Mouse (Mus musculus): ENCODE data around the gene Setd7. TPM values are rescaled to one million over a fixed set of nuclear protein-coding genes. Genes with fewer than 3 reads are reported as not detected.

Setd7 gene
- total and polyA plus RNA-seq, 2 experiments from 2014 or later = 2.5 to 20.6 TPM

GRCm38 (mm10) chr3:51559594-51560450 is 857 bp downstream of the Setd7 start:
- Histone ChIP-seq H3K4me3 (ENCODE audit: low read length) (peak overlapping the region; percentile 86), H3K36me3 (ENCODE audit: insufficient read depth, low read length) (no peaks in the 10 kb centered on the region), H3K4me2 (ENCODE audit: low read depth, low read length) (peak overlapping the region; percentile 84), H3K27ac (peak overlapping the region; percentile 96), H3K4me1 (ENCODE audit: insufficient read depth, low read length) (peaks cover 8% of the 10 kb centered on the region; the same call in 1 of the 2 replicates), H3K9ac (replicated peaks; ENCODE audit: low read length) (peak overlapping the region; percentile 97), H3K9me3 (ENCODE audit: low read length) (no peaks in the 10 kb centered on the region), H3K27me3 (ENCODE audit: insufficient read depth, low read length) (no peaks in the 10 kb centered on the region)
- peak; percentile 79 for ATAC-seq
- peak; percentile 78 for DNase-seq (ENCODE audit: low spot score)
- WGBS = under 1% methylated on average over 64 of the region's 80 CpGs
- peak; percentile 36 for TF ChIP-seq CTCF (IDR thresholded peaks at IDR 0.05; ENCODE audit: low read depth)

- Histone ChIP-seq H3K27me3 (ENCODE audit: insufficient read depth, low read length) (no peaks in the 10 kb centered on the region), H3K27ac (no peak overlapping the region), H3K4me3 (ENCODE audit: low read length) (no peak overlapping the region), H3K36me3 (ENCODE audit: insufficient read depth, low read length) (no peaks in the 10 kb centered on the region), H3K4me2 (ENCODE audit: low read depth, low read length) (no peak overlapping the region), H3K9ac (replicated peaks; ENCODE audit: low read length) (no peak overlapping the region), H3K4me1 (ENCODE audit: insufficient read depth, low read length) (peaks cover 13% of the 10 kb centered on the region; the same call in 1 of the 2 replicates), H3K9me3 (ENCODE audit: low read length) (no peaks in the 10 kb centered on the region)
- DNase-seq (ENCODE audit: low spot score) (no peak), ATAC-seq (no peak)
- no peak for TF ChIP-seq CTCF (IDR thresholded peaks at IDR 0.05; ENCODE audit: low read depth)
- 74% methylated on average over 8 of the region's 8 CpGs for WGBS
Observed at GRCm38 (mm10) chr3:51555583-51555982, 5.1 kb downstream of the Setd7 start.

DNA sequence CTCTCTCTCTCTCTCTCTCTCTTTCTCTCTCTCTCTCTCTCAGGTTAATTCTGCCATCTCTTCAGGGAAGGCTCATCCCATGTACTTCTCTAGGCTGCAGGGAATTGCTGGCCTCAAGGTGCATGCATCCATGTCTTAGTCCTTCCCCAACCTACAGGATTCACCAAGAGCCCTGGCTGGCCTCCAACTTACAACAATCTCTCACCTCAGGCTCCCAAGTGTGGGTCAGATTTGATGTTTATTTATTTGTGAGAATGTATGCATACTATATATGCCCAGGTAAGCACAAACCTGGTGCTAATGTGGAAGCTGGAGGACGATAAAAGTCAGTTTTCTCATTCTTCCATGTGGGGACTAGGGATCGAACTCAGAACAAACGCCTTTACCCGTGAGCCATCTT is 5.8 kb downstream of the Setd7 start:
- 89% methylated on average over 4 of the region's 4 CpGs for WGBS
- no peak for ATAC-seq

DNA sequence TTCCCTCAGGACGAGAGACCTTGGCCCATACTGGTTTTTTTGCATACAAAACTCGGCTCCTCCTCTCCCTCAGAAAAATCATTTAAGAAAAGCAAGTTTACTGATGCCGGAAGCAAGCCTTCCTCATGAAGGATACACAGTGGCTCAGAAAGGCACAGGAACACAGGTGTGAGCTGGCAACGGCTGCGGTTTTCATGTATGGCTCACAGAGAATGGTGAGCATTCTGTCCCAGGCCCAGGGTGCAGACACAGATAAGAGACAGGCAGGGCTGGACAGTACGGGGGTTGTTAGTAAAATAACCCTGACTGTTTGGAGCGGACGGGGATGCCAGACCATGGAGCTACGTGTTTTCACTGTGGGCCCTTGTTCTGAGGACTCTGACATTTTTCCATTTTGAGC is 6.6 kb downstream of the Setd7 start:
- Histone ChIP-seq H3K27me3 (ENCODE audit: insufficient read depth, low read length) (no peaks in the 10 kb centered on the region), H3K9ac (replicated peaks; ENCODE audit: low read length) (0 out of 2 replicates have a peak overlapping the region, but pooled peaks have one; percentile 25), H3K36me3 (ENCODE audit: insufficient read depth, low read length) (no peaks in the 10 kb centered on the region), H3K4me1 (ENCODE audit: insufficient read depth, low read length) (peaks cover 13% of the 10 kb centered on the region; the same call in 1 of the 2 replicates), H3K9me3 (ENCODE audit: low read length) (no peaks in the 10 kb centered on the region), H3K27ac (peak overlapping the region; percentile 8; the same call in 1 of the 2 replicates), H3K4me3 (ENCODE audit: low read length) (no peak overlapping the region), H3K4me2 (ENCODE audit: low read depth, low read length) (peak overlapping the region; percentile 27; the same call in 1 of the 2 replicates)
- 63% methylated on average over 9 of the region's 9 CpGs for WGBS
- DNase-seq (ENCODE audit: low spot score) (no peak), ATAC-seq (no peak)
- TF ChIP-seq CTCF (IDR thresholded peaks at IDR 0.05; ENCODE audit: low read depth) = no peak

More for the DNA sequence above, 5.8 kb downstream of the Setd7 start:
- H3K9me3 ChIP-seq (ENCODE audit: low read length) = no peaks in the 10 kb centered on the region
- no peak for DNase-seq (ENCODE audit: low spot score)
- H3K27ac ChIP-seq = 0 out of 2 replicates have a peak overlapping the region, but pooled peaks have one; percentile 8
- H3K4me2 ChIP-seq (ENCODE audit: low read depth, low read length) = no peak overlapping the region
- H3K27me3 ChIP-seq (ENCODE audit: insufficient read depth, low read length) = no peaks in the 10 kb centered on the region
- no peak overlapping the region for H3K9ac ChIP-seq (replicated peaks; ENCODE audit: low read length)
- no peak overlapping the region for H3K4me3 ChIP-seq (ENCODE audit: low read length)
- no peak for TF ChIP-seq CTCF (IDR thresholded peaks at IDR 0.05; ENCODE audit: low read depth)
- peaks cover 13% of the 10 kb centered on the region; the same call in 1 of the 2 replicates for H3K4me1 ChIP-seq (ENCODE audit: insufficient read depth, low read length)
- H3K36me3 ChIP-seq (ENCODE audit: insufficient read depth, low read length) = no peaks in the 10 kb centered on the region

- H3K4me1 ChIP-seq (ENCODE audit: insufficient read depth, low read length) = peaks cover 12% of the 10 kb centered on the region; the same call in 1 of the 2 replicates
- H3K36me3 ChIP-seq (ENCODE audit: insufficient read depth, low read length) = no peaks in the 10 kb centered on the region
- peak overlapping the region; percentile 27 for H3K4me2 ChIP-seq (ENCODE audit: low read depth, low read length)
- peak; percentile 72 for ATAC-seq
- WGBS = 34% methylated on average over 8 of the region's 8 CpGs
- H3K4me3 ChIP-seq (ENCODE audit: low read length) = no peak overlapping the region
- H3K27me3 ChIP-seq (ENCODE audit: insufficient read depth, low read length) = no peaks in the 10 kb centered on the region
- TF ChIP-seq CTCF (IDR thresholded peaks at IDR 0.05; ENCODE audit: low read depth) = no peak
- no peaks in the 10 kb centered on the region for H3K9me3 ChIP-seq (ENCODE audit: low read length)
- H3K9ac ChIP-seq (replicated peaks; ENCODE audit: low read length) = no peak overlapping the region
- H3K27ac ChIP-seq = peak overlapping the region; percentile 1; the same call in 1 of the 2 replicates
- peak; percentile 68 for DNase-seq (ENCODE audit: low spot score)
Observed at GRCm38 (mm10) chr3:51553497-51553875, 7.2 kb downstream of the Setd7 start.

DNA sequence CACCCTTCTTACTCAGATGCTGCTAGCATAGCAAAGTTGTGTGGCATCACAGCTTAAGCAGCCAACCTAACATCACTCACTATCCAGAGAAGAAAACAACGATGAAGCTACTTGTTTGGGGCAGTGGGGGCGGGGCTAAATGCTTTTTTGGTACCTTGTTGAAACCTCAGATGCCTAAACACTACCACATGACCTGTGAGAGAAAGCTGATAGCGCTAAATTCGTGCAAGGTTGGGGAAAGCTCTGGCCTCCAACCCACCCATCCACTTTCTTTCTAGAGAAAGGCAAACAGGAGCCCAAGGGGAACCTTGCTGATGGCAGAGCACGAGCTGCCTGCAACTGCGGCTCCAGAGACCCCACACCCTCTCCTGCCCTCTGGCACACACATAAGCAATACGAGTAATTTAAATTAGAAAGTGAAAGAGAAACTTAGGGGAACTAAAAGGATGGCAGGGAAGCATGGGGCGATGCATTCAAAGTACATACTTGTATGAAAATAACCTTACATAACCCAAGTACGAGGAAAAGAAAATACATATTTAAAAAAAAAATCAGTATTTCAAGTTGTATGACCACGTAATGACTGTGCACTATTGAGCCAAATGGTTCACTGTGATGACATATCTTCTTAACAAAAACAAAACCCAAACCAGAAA is 7.7 kb downstream of the Setd7 start:
- Histone ChIP-seq H3K27ac (peak overlapping the region; percentile 1; the same call in 1 of the 2 replicates), H3K4me1 (ENCODE audit: insufficient read depth, low read length) (peaks cover 7% of the 10 kb centered on the region; the same call in 1 of the 2 replicates), H3K4me2 (ENCODE audit: low read depth, low read length) (peak overlapping the region; percentile 27), H3K9ac (replicated peaks; ENCODE audit: low read length) (no peak overlapping the region), H3K27me3 (ENCODE audit: insufficient read depth, low read length) (no peaks in the 10 kb centered on the region), H3K36me3 (ENCODE audit: insufficient read depth, low read length) (no peaks in the 10 kb centered on the region), H3K4me3 (ENCODE audit: low read length) (no peak overlapping the region), H3K9me3 (ENCODE audit: low read length) (no peaks in the 10 kb centered on the region)
- 48% methylated on average over 10 of the region's 10 CpGs for WGBS
- ATAC-seq (no peak), DNase-seq (ENCODE audit: low spot score) (no peak)
- no peak for TF ChIP-seq CTCF (IDR thresholded peaks at IDR 0.05; ENCODE audit: low read depth)

Data from hindbrain, postnatal 0 days (tissue).